Comparison of ENCODE assay signal across 19 mouse cellular contexts in the genomic region with DNA sequence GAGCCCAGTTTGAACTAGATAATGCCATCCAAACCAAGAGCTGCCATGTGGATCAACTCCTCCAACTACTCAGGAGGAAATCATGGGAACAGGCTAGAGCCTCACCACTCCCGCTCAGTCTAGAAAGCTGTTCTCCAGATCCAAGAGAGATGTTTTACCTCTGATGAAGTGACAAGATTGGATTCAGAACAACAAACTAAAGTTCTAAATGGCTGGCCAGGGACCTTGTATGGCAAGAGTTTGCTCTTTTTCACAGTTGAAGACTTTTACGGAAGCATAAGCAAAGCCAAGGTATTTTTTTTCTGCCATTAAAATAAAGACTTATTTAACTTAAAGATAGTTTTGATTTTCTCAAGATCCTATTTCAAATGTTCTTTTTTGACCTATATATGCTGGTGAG.
A peak's percentile ranks its signal among the peaks of the same experiment; 100 is the strongest.
DNase-seq lines count a peak whose midpoint lies in the region; ATAC-seq and TF ChIP-seq lines count a peak whose summit lies in the region.
"Had no signal": no experiment of that assay in that cellular context is flagged by ENCODE, and none has a peak within 500 bp of the region (broad histone marks: within the 10 kb centered on the region; RNA-seq: fewer than 3 reads in every experiment).

No protein-coding gene starts in this region.

- H3K36me3 ChIP-seq in limb, embryonic 13.5 days: no peaks in the 10 kb centered on the region
- H3K36me3 ChIP-seq in limb, embryonic 10.5 days: no peaks in the 10 kb centered on the region
- H3K36me3 ChIP-seq in limb, embryonic 14.5 days (ENCODE audit: control insufficient read depth, insufficient read depth, low read length): no peaks in the 10 kb centered on the region
- H3K36me3 ChIP-seq: G1E had no signal

- no peak for DNase-seq in limb, embryonic 10.5 days (ENCODE audit: low spot score)
- peak; percentile 75 for DNase-seq in limb, embryonic 14.5 days (ENCODE audit: low spot score)
- DNase-seq in heart, postnatal 25 days (ENCODE audit: low spot score): no peak
- DNase-seq: adrenal gland, adult 2 months; adrenal gland, adult 8-10 months; adrenal gland, postnatal 10 days; adrenal gland, postnatal 14 days; adrenal gland, postnatal 25 days; adrenal gland, postnatal 36 days; B cell, adult 2 months; cerebellum, adult 11 months; cerebellum, adult 11-12 months; cerebellum, adult 18-20 months had no signal

- no peak overlapping the region for H3K9ac ChIP-seq in limb, embryonic 13.5 days
- no peak overlapping the region for H3K9ac ChIP-seq in limb, embryonic 14.5 days (ENCODE audit: low read depth, low read length, severe bottlenecking)

- 55% methylated on average over 2 of the region's 2 CpGs for WGBS in limb, embryonic 13.5 days
- WGBS in limb, embryonic 10.5 days: 96% methylated on average over 2 of the region's 2 CpGs
- WGBS in limb, embryonic 14.5 days: 45% methylated on average over 2 of the region's 2 CpGs

- no peak for TF ChIP-seq POLR2A in limb, embryonic 14.5 days (IDR thresholded peaks at IDR 0.05; ENCODE audit: borderline replicate concordance, extremely low read depth, insufficient read depth, insufficient read length)

- intact Hi-C loops in heart, postnatal 25 days (cut with DNase I): no loop called here

- H3K27ac ChIP-seq in limb, embryonic 13.5 days: no peak overlapping the region
- no peak overlapping the region for H3K27ac ChIP-seq in limb, embryonic 10.5 days
- H3K27ac ChIP-seq in limb, embryonic 14.5 days (replicated peaks; ENCODE audit: low read depth, low read length): no peak overlapping the region

- H3K27me3 ChIP-seq in limb, embryonic 13.5 days: no peaks in the 10 kb centered on the region
- H3K27me3 ChIP-seq in limb, embryonic 10.5 days (ENCODE audit: low read depth, poor library complexity, severe bottlenecking): no peaks in the 10 kb centered on the region
- no peaks in the 10 kb centered on the region for H3K27me3 ChIP-seq in limb, embryonic 14.5 days (ENCODE audit: control insufficient read depth, insufficient read depth, low read length)
- H3K27me3 ChIP-seq: CH12.LX, Patski had no signal

- H3K4me2 ChIP-seq in limb, embryonic 13.5 days (replicated peaks): no peak overlapping the region
- no peak overlapping the region for H3K4me2 ChIP-seq in limb, embryonic 14.5 days (replicated peaks; ENCODE audit: low read depth, low read length, severe bottlenecking)

- no peaks in the 10 kb centered on the region for H3K9me3 ChIP-seq in limb, embryonic 13.5 days
- no peaks in the 10 kb centered on the region for H3K9me3 ChIP-seq in limb, embryonic 10.5 days (replicated peaks)
- no peaks in the 10 kb centered on the region for H3K9me3 ChIP-seq in limb, embryonic 14.5 days (ENCODE audit: control insufficient read depth, low read length)
- H3K9me3 ChIP-seq: G1E had no signal

- ATAC-seq in limb, embryonic 13.5 days (ENCODE audit: low FRiP score, low read depth): peak; percentile 44; the same call in 1 of the 2 replicates
- ATAC-seq in limb, embryonic 14.5 days (ENCODE audit: low FRiP score, low read depth): peak; percentile 55
- ATAC-seq: activated CD4-positive, CD25-positive, alpha-beta regulatory T cell, adult 4 months; CD4-positive, CD25-positive, alpha-beta regulatory T cell, adult 4 months; Patski had no signal

- H3K4me3 ChIP-seq in limb, embryonic 13.5 days: no peak overlapping the region
- H3K4me3 ChIP-seq in limb, embryonic 10.5 days: no peak overlapping the region
- no peak overlapping the region for H3K4me3 ChIP-seq in limb, embryonic 14.5 days (replicated peaks; ENCODE audit: low read length)

- no peaks in the 10 kb centered on the region for H3K4me1 ChIP-seq in limb, embryonic 13.5 days
- H3K4me1 ChIP-seq in limb, embryonic 10.5 days: no peaks in the 10 kb centered on the region
- H3K4me1 ChIP-seq in limb, embryonic 14.5 days (ENCODE audit: control insufficient read depth, insufficient read depth, low read length): no peaks in the 10 kb centered on the region
